Mouse (Mus musculus) G1E (cell line): Measurements from ENCODE around the gene Dram1. TPM values are rescaled to one million over a fixed set of nuclear protein-coding genes. Genes with fewer than 3 reads are reported as not detected.
"Not testable (repeated sequence)": the region's sequence is repeated elsewhere in the genome, so short reads cannot be mapped to it uniquely, and the experiment has no call there.

Source experiments
- ATAC-seq: 2 replicates; pipeline ENCODE4 v1.8.0; 2016; ENCODE audit warnings: mild to moderate bottlenecking; ENCODE audit not compliant: insufficient number of reproducible peaks, poor library complexity, low FRiP score, severe bottlenecking; ENCODE audit errors: extremely low read depth
- DNase-seq: peaks from one replicate; pipeline ENCODE4 v3.0.0; 2012; ENCODE audit warnings: low spot score
- H3K27me3 ChIP-seq: 2 replicates; pipeline ENCODE4 v1.6.1; 2012; ENCODE audit warnings: mild to moderate bottlenecking, low read length, inconsistent platforms; ENCODE audit not compliant: insufficient read depth
- H3K36me3 ChIP-seq: replicated peaks from 2 replicates; pipeline ENCODE3; 2012; ENCODE audit warnings: mild to moderate bottlenecking, inconsistent platforms
- H3K4me1 ChIP-seq: 2 replicates; pipeline ENCODE4 v1.6.1; 2012; ENCODE audit warnings: low read depth, low read length, inconsistent platforms, mixed read lengths; ENCODE audit not compliant: insufficient read depth
- H3K4me3 ChIP-seq: 2 replicates; pipeline ENCODE4 v1.5.1; 2012; ENCODE audit warnings: low read depth, mild to moderate bottlenecking, inconsistent platforms, low read length, moderate library complexity, mixed read lengths
- H3K9me3 ChIP-seq: replicated peaks from 2 replicates; pipeline ENCODE4 v1.6.1; 2012; ENCODE audit warnings: inconsistent platforms
- CTCF ChIP-seq: IDR thresholded peaks from 2 replicates; pipeline ENCODE4 v1.5.1; 2012; ENCODE audit warnings: low read depth, low read length, inconsistent platforms, mixed read lengths
- GATA1 ChIP-seq: IDR thresholded peaks from 2 replicates; pipeline ENCODE4 v1.6.1; 2012; ENCODE audit warnings: borderline replicate concordance, low read length, inconsistent platforms, mixed read lengths
- GATA2 ChIP-seq: IDR thresholded peaks from 2 replicates; pipeline ENCODE4 v1.6.1; 2012; ENCODE audit warnings: low read depth, low read length, inconsistent platforms, borderline replicate concordance
- POLR2AphosphoS5 ChIP-seq: IDR thresholded peaks from 2 replicates; pipeline ENCODE4 v1.6.1; 2012; ENCODE audit warnings: low read depth, low read length, inconsistent platforms; ENCODE audit not compliant: insufficient replicate concordance
- TAL1 ChIP-seq: conservative IDR thresholded peaks from 2 replicates; pipeline ENCODE4 v1.6.1; 2012; ENCODE audit warnings: low read depth, low read length, inconsistent platforms, mixed read lengths
- polyA plus RNA-seq: library from polyadenylated mRNA; stranded (reverse); fragments of >175 nt; gene quantifications from 2 replicates; pipeline ENCODE4 v1.2.3, GENCODE M21; 2012
- total RNA-seq, 2 experiments: library from RNA; stranded (forward) in 1 of 2; stranded (reverse) in 1 of 2; fragments of 200-1000 nt in 1 of 2; fragments of >200 nt in 1 of 2; fragmentation: Nextera tagmentation in 1 of 2; gene quantifications; 2 replicates each; pipeline ENCODE4 v1.2.3; 2014 to 2017

Dram1 gene
- total and polyA plus RNA-seq, 3 experiments = 0.11 TPM; not detected in 2

DNA sequence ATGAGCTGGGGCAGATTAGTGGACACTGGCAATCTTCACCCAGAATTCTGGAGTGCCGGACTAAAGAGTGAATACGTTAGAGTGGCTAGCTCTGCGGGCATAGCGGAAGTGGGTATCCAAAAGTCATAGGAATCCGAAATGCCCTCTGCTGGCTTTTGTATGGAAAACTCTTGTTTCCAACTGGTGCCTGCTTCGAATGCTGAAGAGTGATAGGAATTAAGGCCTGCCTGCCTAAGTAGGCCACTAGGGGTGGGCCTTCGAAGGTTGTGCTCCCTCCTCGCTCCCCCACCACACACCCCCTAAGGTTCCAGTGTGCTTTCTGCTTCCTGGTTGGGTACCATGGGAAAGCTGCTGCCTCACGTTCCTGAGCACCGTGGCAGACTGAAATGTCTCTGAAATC, 3.9 kb downstream of the Dram1 start:
- DNase-seq (no peak), ATAC-seq (no peak)
- Histone ChIP-seq H3K4me3 (no peak overlapping the region), H3K27me3 (peaks cover 7% of the 10 kb centered on the region; the same call in 1 of the 2 replicates), H3K36me3 (no peaks in the 10 kb centered on the region), H3K4me1 (peaks cover 25% of the 10 kb centered on the region), H3K9me3 (no peaks in the 10 kb centered on the region)
- TF ChIP-seq GATA2 = no peak
- TF ChIP-seq CTCF = no peak
- TF ChIP-seq GATA1 = no peak
- no peak for TF ChIP-seq POLR2AphosphoS5
- no peak for TF ChIP-seq TAL1

DNA sequence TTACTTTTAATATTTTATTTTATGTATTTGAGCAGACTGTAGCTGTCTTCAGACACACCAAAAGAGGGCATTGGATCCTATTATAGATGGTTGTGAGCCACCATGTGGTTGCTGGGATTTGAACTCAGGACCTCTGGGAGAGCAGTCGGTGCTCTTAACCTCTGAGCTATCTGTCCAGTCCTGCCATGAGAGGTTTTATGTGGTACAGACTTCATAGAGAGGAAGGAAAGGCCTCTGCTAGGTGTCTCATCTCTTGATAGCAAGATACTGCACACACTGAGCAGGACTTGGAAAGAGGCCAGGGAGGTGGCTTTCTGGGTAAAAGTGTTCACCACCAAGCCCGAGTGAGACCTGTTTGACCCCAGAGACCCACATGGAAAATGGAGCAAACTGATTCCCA, 5.9 kb downstream of the Dram1 start:
- H3K27me3 ChIP-seq, ATAC-seq, H3K36me3 ChIP-seq, H3K9me3 ChIP-seq, H3K4me3 ChIP-seq, DNase-seq: not testable (repeated sequence)
- H3K4me1 ChIP-seq = peaks cover 16% of the 10 kb centered on the region; the same call in 1 of the 2 replicates

DNA sequence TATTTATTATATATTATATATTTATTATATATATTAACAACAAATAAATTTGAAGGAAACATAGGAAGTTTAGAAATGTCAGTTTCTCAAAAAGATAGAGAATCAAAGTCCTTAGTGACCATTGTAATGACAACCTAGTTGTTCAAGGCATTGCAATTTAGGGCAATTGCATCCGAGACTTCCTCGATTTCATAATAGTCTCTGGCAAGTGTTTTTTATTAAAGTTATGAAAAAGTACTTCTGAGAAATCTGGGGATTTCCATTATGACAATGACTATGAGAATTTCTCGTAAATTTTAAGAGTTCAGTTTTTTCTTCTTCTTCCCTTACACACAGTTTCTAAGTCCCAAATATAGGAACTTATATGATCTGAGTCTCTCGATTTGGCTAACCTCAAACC, 6.4 kb downstream of the Dram1 start:
- ATAC-seq (no peak), DNase-seq (no peak)
- no peaks in the 10 kb centered on the region for H3K36me3 ChIP-seq
- no peak overlapping the region for H3K4me3 ChIP-seq
- TF ChIP-seq TAL1 (no peak), GATA2 (no peak), POLR2AphosphoS5 (no peak), CTCF (no peak), GATA1 (no peak)
- H3K27me3 ChIP-seq = peaks cover 7% of the 10 kb centered on the region; the same call in 1 of the 2 replicates
- no peaks in the 10 kb centered on the region for H3K9me3 ChIP-seq
- peaks cover 12% of the 10 kb centered on the region; the same call in 1 of the 2 replicates for H3K4me1 ChIP-seq

DNA sequence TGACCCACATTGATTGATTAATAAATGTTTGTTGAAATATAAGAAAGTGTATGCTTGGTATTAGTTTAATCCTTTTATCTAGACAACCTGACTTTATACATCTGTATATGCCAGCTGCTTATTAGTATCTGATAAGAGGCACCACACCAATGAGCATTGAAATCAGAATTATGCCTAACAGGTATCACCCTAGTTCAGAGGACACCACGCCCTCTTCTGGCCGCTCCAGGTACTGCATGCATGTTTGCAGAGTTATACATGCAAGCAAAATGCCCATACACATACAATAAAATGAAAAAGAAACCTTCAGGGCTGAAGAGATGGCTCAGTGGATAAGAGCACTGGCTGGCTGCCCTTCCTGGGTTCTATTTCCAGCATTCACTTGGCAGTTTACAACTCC, 7.1 kb downstream of the Dram1 start:
- Histone ChIP-seq H3K27me3 (peaks cover 7% of the 10 kb centered on the region; the same call in 1 of the 2 replicates), H3K4me3 (no peak overlapping the region), H3K36me3 (no peaks in the 10 kb centered on the region), H3K9me3 (no peaks in the 10 kb centered on the region), H3K4me1 (peaks cover 7% of the 10 kb centered on the region; the same call in 1 of the 2 replicates)
- DNase-seq (no peak), ATAC-seq (no peak)
- no peak for TF ChIP-seq TAL1
- no peak for TF ChIP-seq GATA2
- peak; percentile 43; the same call in 1 of the 2 replicates for TF ChIP-seq CTCF
- no peak for TF ChIP-seq GATA1
- no peak for TF ChIP-seq POLR2AphosphoS5

DNA sequence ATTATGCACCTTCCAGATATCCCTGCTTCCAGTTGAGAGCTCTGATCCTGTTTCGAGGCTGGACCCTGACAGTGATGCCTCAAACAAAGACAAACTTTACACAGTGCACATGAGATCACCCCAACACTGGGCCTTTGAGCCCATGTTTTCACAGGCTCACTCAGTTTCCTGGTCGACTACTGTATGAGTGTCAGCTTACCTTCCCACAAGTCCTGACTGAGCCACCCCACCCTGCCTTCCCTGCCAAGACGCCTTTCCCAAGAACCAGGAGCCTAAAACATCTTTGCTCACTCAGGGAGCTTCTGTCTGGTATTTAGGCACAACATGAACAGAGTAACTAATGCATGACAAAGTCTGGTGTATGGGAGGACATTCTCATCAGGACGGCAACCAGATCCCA, 9.6 kb downstream of the Dram1 start:
- H3K27me3 ChIP-seq = 0 out of 2 replicates have a peak, but pooled peaks cover 4% of the 10 kb centered on the region
- DNase-seq (no peak), ATAC-seq (no peak)
- H3K4me1 ChIP-seq = 0 out of 2 replicates have a peak, but pooled peaks cover 2% of the 10 kb centered on the region
- TF ChIP-seq GATA2 (no peak), TAL1 (no peak), CTCF (no peak), POLR2AphosphoS5 (no peak), GATA1 (no peak)
- H3K36me3 ChIP-seq = no peaks in the 10 kb centered on the region
- H3K9me3 ChIP-seq = no peaks in the 10 kb centered on the region
- no peak overlapping the region for H3K4me3 ChIP-seq

DNA sequence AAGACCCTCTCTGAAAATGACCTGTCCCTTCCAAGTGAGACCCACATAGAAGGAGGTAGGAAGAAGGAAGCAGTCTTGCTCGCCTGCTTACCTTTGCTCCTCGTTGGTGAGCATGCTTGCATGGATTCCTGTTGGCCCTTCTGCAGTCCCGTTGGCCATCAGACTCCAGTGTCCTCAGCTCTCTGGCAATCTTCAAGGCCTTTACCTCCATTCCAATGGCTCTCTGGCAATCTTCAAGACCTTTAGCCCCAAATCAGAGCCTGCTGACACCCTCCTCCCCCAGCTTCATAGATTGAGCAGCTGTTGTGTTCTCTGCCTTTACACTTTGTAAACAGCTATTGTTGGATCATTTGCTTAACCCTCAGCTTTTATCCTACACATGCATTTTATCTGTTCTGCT, 14.7 kb downstream of the Dram1 start:
- H3K4me1 ChIP-seq = 0 out of 2 replicates have a peak, but pooled peaks cover 2% of the 10 kb centered on the region
- TF ChIP-seq GATA1 (no peak), TAL1 (no peak), GATA2 (no peak), POLR2AphosphoS5 (no peak), CTCF (no peak)
- 0 out of 2 replicates have a peak, but pooled peaks cover 9% of the 10 kb centered on the region for H3K27me3 ChIP-seq
- ATAC-seq (no peak), DNase-seq (no peak)
- H3K36me3 ChIP-seq = no peaks in the 10 kb centered on the region
- no peak overlapping the region for H3K4me3 ChIP-seq
- H3K9me3 ChIP-seq = no peaks in the 10 kb centered on the region

DNA sequence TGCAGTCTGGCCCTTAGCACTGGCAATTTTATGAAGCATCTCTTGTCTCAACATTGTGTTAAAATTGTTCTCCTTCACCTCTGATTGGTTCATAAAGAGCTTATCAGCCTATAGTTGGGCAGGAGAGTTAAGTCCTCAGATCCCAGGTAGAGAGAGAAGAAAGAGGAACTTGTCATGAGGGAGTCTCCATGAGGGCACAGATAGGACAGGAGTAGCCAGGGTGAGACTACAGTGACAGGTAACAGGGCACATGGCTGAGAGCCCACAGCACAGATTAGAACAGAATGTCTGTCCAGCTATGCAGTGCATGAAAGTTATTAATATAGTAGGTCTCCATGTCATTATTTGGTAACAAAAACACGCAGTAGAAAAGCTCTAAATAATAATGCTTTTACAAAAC, 16.7 kb downstream of the Dram1 start:
- DNase-seq (no peak), ATAC-seq (no peak)
- Histone ChIP-seq H3K4me3 (no peak overlapping the region), H3K27me3 (peaks cover 12% of the 10 kb centered on the region; the same call in 1 of the 2 replicates), H3K9me3 (no peaks in the 10 kb centered on the region), H3K36me3 (no peaks in the 10 kb centered on the region), H3K4me1 (no peaks in the 10 kb centered on the region)
- no peak for TF ChIP-seq POLR2AphosphoS5
- TF ChIP-seq TAL1 = no peak
